Mouse (Mus musculus) hindbrain, embryonic 12.5 days (tissue): Measurements from ENCODE around the gene 1700088E04Rik. TPM values are rescaled to one million over a fixed set of nuclear protein-coding genes. Genes with fewer than 3 reads are reported as not detected.

Experiments used
- ATAC-seq: fragments of 200-750 bp; cut with Nextera tagmentation; 2 replicates; pipeline ENCODE4 v1.8.0; 2017; ENCODE audit warnings: moderate TSS enrichment; ENCODE audit not compliant: low FRiP score
- H3K27ac ChIP-seq: fragments of 300-500 bp; sonication (generic); 2 replicates; pipeline ENCODE4 v1.5.1; 2016; ENCODE audit warnings: mild to moderate bottlenecking
- H3K27me3 ChIP-seq: fragments of 300-500 bp; sonication (generic); 2 replicates; pipeline ENCODE4 v1.6.1; 2016; ENCODE audit warnings: mild to moderate bottlenecking
- H3K36me3 ChIP-seq: fragments of 300-500 bp; sonication (generic); 2 replicates; pipeline ENCODE4 v1.6.1; 2016; ENCODE audit warnings: mild to moderate bottlenecking
- H3K4me1 ChIP-seq: fragments of 300-500 bp; sonication (generic); 2 replicates; pipeline ENCODE4 v1.6.1; 2016
- H3K4me2 ChIP-seq: fragments of 300-500 bp; sonication (generic); replicated peaks from 2 replicates; pipeline ENCODE4 v1.6.1; 2016; ENCODE audit warnings: mild to moderate bottlenecking
- H3K4me3 ChIP-seq: fragments of 300-500 bp; sonication (generic); 2 replicates; pipeline ENCODE4 v1.5.1; 2016; ENCODE audit warnings: mild to moderate bottlenecking
- H3K9ac ChIP-seq: fragments of 300-500 bp; sonication (generic); 2 replicates; pipeline ENCODE4 v1.6.1; 2016; ENCODE audit warnings: mild to moderate bottlenecking, moderate library complexity
- H3K9me3 ChIP-seq: fragments of 300-500 bp; sonication (generic); replicated peaks from 2 replicates; pipeline ENCODE4 v1.6.1; 2016; ENCODE audit warnings: mild to moderate bottlenecking
- WGBS: fragments of 180-500 bp; shearing (Covaris S2); methylation state at CpG from one replicate; pipeline ENCODE4 v1.1.7; 2016; 5-methylcytosine and 5-hydroxymethylcytosine counted together
- polyA plus RNA-seq: library from polyadenylated mRNA; unstranded; fragments of >200 nt; fragmentation: Nextera tagmentation; extraction: Ambion mirVana; gene quantifications from 2 replicates; pipeline ENCODE4 v1.2.1, GENCODE M21; 2016

1700088E04Rik gene
- polyA plus RNA-seq, 1 experiment from 2014 or later, result 13.4 TPM

DNA sequence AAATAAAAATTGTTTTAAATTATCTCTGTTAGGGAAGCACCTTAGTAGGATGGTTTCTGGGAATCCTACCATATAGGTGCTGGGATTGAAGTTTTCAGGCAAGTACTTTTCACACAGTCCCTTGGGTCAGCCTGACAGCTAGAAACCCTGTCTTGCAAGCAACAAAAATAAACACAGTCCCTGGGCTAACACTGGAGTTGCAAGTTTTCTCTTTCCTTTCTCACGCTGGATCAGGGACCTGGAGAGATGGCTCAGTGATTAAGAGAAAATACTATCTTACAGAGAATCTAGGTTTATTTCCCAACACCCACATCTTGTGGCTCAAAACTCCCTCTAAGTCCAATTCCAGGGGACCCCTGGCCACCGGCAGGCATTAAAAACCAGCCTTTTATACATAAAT lies 43.9 kb downstream of the 1700088E04Rik start:
- H3K4me2 ChIP-seq, result no peak overlapping the region
- peaks cover 41% of the 10 kb centered on the region for H3K36me3 ChIP-seq
- H3K27me3 ChIP-seq, result no peaks in the 10 kb centered on the region
- no peak for ATAC-seq
- 0 out of 2 replicates have a peak overlapping the region, but pooled peaks have one; percentile 23 for H3K27ac ChIP-seq
- no peak overlapping the region for H3K4me3 ChIP-seq
- H3K9ac ChIP-seq, result no peak overlapping the region
- 46% methylated on average over 2 of the region's 2 CpGs for WGBS
- no peaks in the 10 kb centered on the region for H3K9me3 ChIP-seq
- H3K4me1 ChIP-seq, result peaks cover 8% of the 10 kb centered on the region; the same call in 1 of the 2 replicates

DNA sequence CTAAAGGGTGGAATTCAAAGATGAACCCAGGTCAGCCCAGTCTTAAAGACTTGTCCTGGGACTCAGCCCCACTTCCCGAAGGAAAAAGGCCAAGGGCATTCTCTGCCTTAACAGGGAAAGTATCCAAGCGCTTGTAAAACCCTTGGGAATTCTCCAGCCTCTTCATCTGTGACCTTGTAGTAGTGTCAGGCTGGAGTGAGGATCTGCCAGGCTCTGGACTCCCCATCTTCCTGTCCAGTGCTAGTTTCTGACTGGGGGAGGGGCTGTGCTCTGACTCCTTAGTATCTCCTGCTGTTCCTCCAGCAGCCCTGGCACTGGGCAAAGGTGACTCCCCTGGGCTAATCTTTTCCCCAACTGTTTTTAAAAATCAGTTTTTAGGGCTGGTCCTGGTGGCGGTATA lies 44.5 kb downstream of the 1700088E04Rik start:
- no peak overlapping the region for H3K9ac ChIP-seq
- no peak overlapping the region for H3K4me2 ChIP-seq
- no peak for ATAC-seq
- no peaks in the 10 kb centered on the region for H3K27me3 ChIP-seq
- 61% methylated on average over 3 of the region's 3 CpGs for WGBS
- H3K36me3 ChIP-seq, result peaks cover 46% of the 10 kb centered on the region
- no peaks in the 10 kb centered on the region for H3K9me3 ChIP-seq
- H3K4me3 ChIP-seq, result no peak overlapping the region
- peaks cover 7% of the 10 kb centered on the region; the same call in 1 of the 2 replicates for H3K4me1 ChIP-seq
- H3K27ac ChIP-seq, result no peak overlapping the region

DNA sequence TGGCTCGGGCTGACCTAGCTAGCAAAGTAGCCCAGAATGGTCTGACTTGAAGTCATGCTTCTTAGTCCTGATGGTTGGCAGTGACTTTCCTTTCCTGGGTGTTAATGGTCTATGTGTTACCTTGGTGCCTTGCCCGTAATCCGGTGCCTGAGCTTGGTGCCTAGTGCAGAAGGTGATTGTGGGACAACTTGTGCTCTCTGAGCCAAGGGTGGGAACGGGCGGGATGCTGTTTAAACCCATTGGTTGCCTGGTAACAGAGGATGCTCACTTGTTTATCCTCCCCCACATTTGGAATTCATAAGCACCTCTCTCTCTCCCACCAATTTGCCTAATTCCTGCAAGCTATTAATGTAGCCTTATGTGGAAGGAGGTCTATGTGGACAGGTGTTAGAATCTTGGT lies 45.6 kb downstream of the 1700088E04Rik start:
- H3K36me3 ChIP-seq, result peaks cover 56% of the 10 kb centered on the region
- no peaks in the 10 kb centered on the region for H3K27me3 ChIP-seq
- H3K9ac ChIP-seq, result no peak overlapping the region
- no peak overlapping the region for H3K4me3 ChIP-seq
- ATAC-seq, result no peak
- H3K4me2 ChIP-seq, result no peak overlapping the region
- H3K9me3 ChIP-seq, result no peaks in the 10 kb centered on the region
- no peak overlapping the region for H3K27ac ChIP-seq
- H3K4me1 ChIP-seq, result 0 out of 2 replicates have a peak, but pooled peaks cover 5% of the 10 kb centered on the region
- 94% methylated on average over 5 of the region's 5 CpGs for WGBS

DNA sequence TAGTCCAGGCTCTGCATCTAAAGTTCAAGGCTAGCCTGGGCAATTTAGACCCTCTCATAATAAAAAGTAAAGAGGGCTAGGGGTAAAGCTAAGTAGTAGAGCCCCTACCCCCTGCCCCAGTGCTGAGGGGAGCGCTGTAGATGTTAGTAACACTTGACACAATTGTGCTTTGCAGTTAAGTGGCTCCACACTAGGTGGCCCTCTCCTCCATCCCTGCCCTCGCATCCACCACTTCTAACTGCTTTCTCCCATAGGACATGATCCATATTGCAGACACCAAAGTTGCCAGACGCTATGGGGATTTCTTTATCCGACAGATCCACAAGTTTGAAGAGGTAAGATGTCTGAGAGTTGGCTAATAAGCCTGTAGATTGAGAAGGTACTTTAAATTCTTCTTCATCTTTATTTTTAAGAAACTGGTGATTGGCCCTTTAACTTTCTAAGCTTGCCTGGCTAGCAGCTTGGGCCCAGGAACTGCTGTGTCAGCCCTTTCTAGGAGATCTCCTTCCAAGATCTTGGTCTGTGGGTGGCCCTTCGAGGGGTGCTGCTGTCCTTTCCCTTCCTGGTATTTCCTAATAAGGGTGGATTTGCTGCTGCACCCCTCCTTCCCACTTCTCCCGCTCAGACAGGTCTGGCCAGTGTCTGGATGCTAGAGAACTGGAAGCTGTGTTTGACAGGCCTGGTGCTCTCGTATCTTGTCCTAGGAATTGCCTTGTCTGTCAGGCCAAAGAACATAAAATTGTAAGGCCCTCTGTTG lies 47.8 kb downstream of the 1700088E04Rik start:
- Histone ChIP-seq H3K27me3 (no peaks in the 10 kb centered on the region), H3K4me3 (no peak overlapping the region), H3K27ac (no peak overlapping the region), H3K4me2 (no peak overlapping the region), H3K4me1 (0 out of 2 replicates have a peak, but pooled peaks cover 5% of the 10 kb centered on the region), H3K9ac (no peak overlapping the region), H3K9me3 (no peaks in the 10 kb centered on the region), H3K36me3 (peaks cover 78% of the 10 kb centered on the region)
- no peak for ATAC-seq
- WGBS, result 82% methylated on average over 7 of the region's 7 CpGs

DNA sequence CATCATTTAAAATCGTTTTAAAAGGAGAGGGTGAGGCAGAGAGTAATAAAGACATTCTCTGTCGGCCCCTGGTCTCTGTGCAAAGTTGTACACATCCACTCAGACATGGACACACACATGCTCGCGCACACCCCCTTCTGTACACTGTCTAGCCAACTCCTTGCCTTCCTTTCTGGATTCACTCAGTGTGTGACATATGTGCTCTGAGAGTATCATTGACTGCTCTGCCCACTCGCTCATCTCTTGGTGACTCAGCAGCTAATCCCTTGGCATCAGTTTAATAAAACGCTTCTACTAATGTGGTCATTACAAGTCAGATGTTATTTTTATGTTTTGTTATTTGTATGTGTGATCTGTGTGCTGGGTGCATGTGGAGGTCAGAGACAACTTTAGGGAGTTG lies 48.8 kb downstream of the 1700088E04Rik start:
- no peak overlapping the region for H3K27ac ChIP-seq
- ATAC-seq, result no peak
- 92% methylated on average over 6 of the region's 6 CpGs for WGBS
- peaks cover 85% of the 10 kb centered on the region for H3K36me3 ChIP-seq
- H3K9me3 ChIP-seq, result no peaks in the 10 kb centered on the region
- 0 out of 2 replicates have a peak, but pooled peaks cover 3% of the 10 kb centered on the region for H3K4me1 ChIP-seq
- H3K9ac ChIP-seq, result no peak overlapping the region
- H3K4me3 ChIP-seq, result no peak overlapping the region
- no peaks in the 10 kb centered on the region for H3K27me3 ChIP-seq
- H3K4me2 ChIP-seq, result no peak overlapping the region

DNA sequence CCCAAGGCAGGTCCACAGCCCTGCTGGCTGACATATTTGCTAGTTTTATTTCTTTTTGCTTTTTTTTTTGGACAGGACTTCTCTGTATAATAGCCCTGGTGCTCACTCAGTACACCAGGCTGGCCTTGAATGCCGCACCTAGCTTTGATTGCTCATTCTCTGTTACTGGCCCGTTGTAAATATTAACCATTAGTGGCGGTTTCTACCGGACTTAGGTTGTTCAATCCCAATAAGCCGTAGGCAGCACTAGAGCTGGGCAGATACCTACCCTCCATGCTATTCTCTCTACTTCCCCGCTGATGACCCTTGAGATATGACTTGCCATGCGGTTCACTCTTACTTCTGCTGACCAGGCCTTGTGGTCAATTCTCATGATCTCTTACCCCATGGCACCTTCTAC lies 61.5 kb downstream of the 1700088E04Rik start:
- 98% methylated on average over 7 of the region's 7 CpGs for WGBS
- Histone ChIP-seq H3K36me3 (peaks cover 81% of the 10 kb centered on the region), H3K4me2 (no peak overlapping the region), H3K9me3 (no peaks in the 10 kb centered on the region), H3K4me1 (peaks cover 9% of the 10 kb centered on the region), H3K9ac (no peak overlapping the region), H3K27me3 (no peaks in the 10 kb centered on the region), H3K4me3 (no peak overlapping the region), H3K27ac (no peak overlapping the region)
- ATAC-seq, result no peak

Other genes with a start within 250 kb of the 1700088E04Rik start
- 0.22 and 0.61 TPM in 2 replicates for gene Gm49510, start 241.6 kb downstream of the 1700088E04Rik start, polyA plus RNA-seq
- 15.5 and 17.4 TPM in 2 replicates for gene Sh3bp1, start 241.5 kb downstream of the 1700088E04Rik start, polyA plus RNA-seq
- gene Pdxp, start 227.3 kb downstream of the 1700088E04Rik start, polyA plus RNA-seq, result 48.1 and 49.0 TPM in 2 replicates
- 569 and 595 TPM in 2 replicates for gene Lgals1, start 214.5 kb downstream of the 1700088E04Rik start, polyA plus RNA-seq
- gene Nol12, start 206.3 kb downstream of the 1700088E04Rik start, polyA plus RNA-seq, result 53.8 and 60.0 TPM in 2 replicates
- 44.7 and 52.4 TPM in 2 replicates for gene Triobp, start 193.5 kb downstream of the 1700088E04Rik start, polyA plus RNA-seq
- 456 and 488 TPM in 2 replicates for gene H1f0, start 112.8 kb downstream of the 1700088E04Rik start, polyA plus RNA-seq
- not detected in 2 replicates for gene Galr3, start 99.4 kb downstream of the 1700088E04Rik start, polyA plus RNA-seq
- 56.8 and 60.3 TPM in 2 replicates for gene Ankrd54, start 78.4 kb downstream of the 1700088E04Rik start, polyA plus RNA-seq
- 190 and 196 TPM in 2 replicates for gene Eif3l, start 66.1 kb downstream of the 1700088E04Rik start, polyA plus RNA-seq
- 12.4 and 16.3 TPM in 2 replicates for gene Micall1, start 32.4 kb downstream of the 1700088E04Rik start, polyA plus RNA-seq
- gene Polr2f, start 244 bp downstream of the 1700088E04Rik start, polyA plus RNA-seq, result 298 and 337 TPM in 2 replicates
- gene Sox10, start 24.0 kb upstream of the 1700088E04Rik start, polyA plus RNA-seq, result 12.4 and 19.5 TPM in 2 replicates
- 67.1 and 72.6 TPM in 2 replicates for gene Pick1, start 87.9 kb upstream of the 1700088E04Rik start, polyA plus RNA-seq
- 1.0 TPM in 2 replicates for gene Gm49486, start 88.1 kb upstream of the 1700088E04Rik start, polyA plus RNA-seq
- gene Slc16a8, start 113.5 kb upstream of the 1700088E04Rik start, polyA plus RNA-seq, result 0.36 and 0.66 TPM in 2 replicates
- 0.92 and 4.1 TPM in 2 replicates for gene Baiap2l2, start 144.3 kb upstream of the 1700088E04Rik start, polyA plus RNA-seq
- gene Pla2g6, start 187.1 kb upstream of the 1700088E04Rik start, polyA plus RNA-seq, result 36.5 and 38.9 TPM in 2 replicates
- 1.4 and 1.5 TPM in 2 replicates for gene Maff, start 205.4 kb upstream of the 1700088E04Rik start, polyA plus RNA-seq